Mouse (Mus musculus) limb, embryonic 14.5 days (tissue): ENCODE data around the gene Lsamp. TPM values are rescaled to one million over a fixed set of nuclear protein-coding genes. Genes with fewer than 3 reads are reported as not detected.

Source experiments
- ATAC-seq: fragments of 200-750 bp; cut with Nextera tagmentation; 2 replicates; pipeline ENCODE4 v1.8.0; 2017; ENCODE audit warnings: low read depth, moderate number of reproducible peaks, moderate TSS enrichment; ENCODE audit not compliant: low FRiP score
- DNase-seq: peaks from one replicate; pipeline ENCODE4 v3.0.0-alpha.2; 2015; ENCODE audit warnings: low spot score
- H3K27ac ChIP-seq: fragments of 300-500 bp; sonication (generic); replicated peaks from 2 replicates; pipeline ENCODE4 v1.5.1; 2014; ENCODE audit warnings: low read depth, mild to moderate bottlenecking, low read length, moderate library complexity, mixed read lengths
- H3K27me3 ChIP-seq: fragments of 300-500 bp; sonication (generic); 2 replicates; pipeline ENCODE4 v1.6.1; 2014; ENCODE audit warnings: low read length, mixed read lengths; ENCODE audit not compliant: control insufficient read depth, insufficient read depth
- H3K36me3 ChIP-seq: fragments of 300-500 bp; sonication (generic); 2 replicates; pipeline ENCODE4 v1.6.1; 2014; ENCODE audit warnings: mild to moderate bottlenecking, low read length, moderate library complexity, mixed read lengths; ENCODE audit not compliant: control insufficient read depth, insufficient read depth
- H3K4me1 ChIP-seq: fragments of 300-500 bp; sonication (generic); 2 replicates; pipeline ENCODE4 v1.6.1; 2014; ENCODE audit warnings: antibody characterized with exemption, low read length, mixed read lengths; ENCODE audit not compliant: control insufficient read depth, insufficient read depth
- H3K4me2 ChIP-seq: fragments of 300-500 bp; sonication (generic); replicated peaks from 2 replicates; pipeline ENCODE4 v1.6.1; 2014; ENCODE audit warnings: low read depth, mild to moderate bottlenecking, low read length, moderate library complexity; ENCODE audit not compliant: severe bottlenecking
- H3K4me3 ChIP-seq: fragments of 300-500 bp; sonication (generic); replicated peaks from 2 replicates; pipeline ENCODE4 v1.5.1; 2014; ENCODE audit warnings: low read length
- H3K9ac ChIP-seq: fragments of 300-500 bp; sonication (generic); 2 replicates; pipeline ENCODE4 v1.6.1; 2014; ENCODE audit warnings: mild to moderate bottlenecking, low read depth, low read length, moderate library complexity; ENCODE audit not compliant: severe bottlenecking
- H3K9me3 ChIP-seq: fragments of 300-500 bp; sonication (generic); 2 replicates; pipeline ENCODE4 v1.6.1; 2016; ENCODE audit warnings: low read length; ENCODE audit not compliant: control insufficient read depth
- POLR2A ChIP-seq: fragments of 200-500 bp; IDR thresholded peaks from 2 replicates; pipeline ENCODE4 v1.8.0; 2012; ENCODE audit warnings: inconsistent platforms, mild to moderate bottlenecking, moderate library complexity, borderline replicate concordance; ENCODE audit not compliant: insufficient read depth, insufficient read length; ENCODE audit errors: extremely low read depth
- WGBS: fragments of 180-500 bp; shearing (Covaris S2); extraction: QIAGEN DNeasy Blood & Tissue Kit; methylation state at CpG from one replicate; pipeline ENCODE4 v1.1.7; 2014; 5-methylcytosine and 5-hydroxymethylcytosine counted together
- polyA plus RNA-seq, 2 experiments: library from polyadenylated mRNA; depleted of rRNA in 1 of 2; stranded (reverse) in 1 of 2; unstranded in 1 of 2; fragments of >200 nt; fragmentation: Nextera tagmentation in 1 of 2; extraction: Ambion mirVana in 1 of 2; gene quantifications; 2 replicates each; pipeline versions ENCODE4 v1.2.1 to v1.2.3; 2012 to 2014

The Lsamp gene
- polyA plus RNA-seq, 2 experiments, result 5.3 to 11.8 TPM

DNA sequence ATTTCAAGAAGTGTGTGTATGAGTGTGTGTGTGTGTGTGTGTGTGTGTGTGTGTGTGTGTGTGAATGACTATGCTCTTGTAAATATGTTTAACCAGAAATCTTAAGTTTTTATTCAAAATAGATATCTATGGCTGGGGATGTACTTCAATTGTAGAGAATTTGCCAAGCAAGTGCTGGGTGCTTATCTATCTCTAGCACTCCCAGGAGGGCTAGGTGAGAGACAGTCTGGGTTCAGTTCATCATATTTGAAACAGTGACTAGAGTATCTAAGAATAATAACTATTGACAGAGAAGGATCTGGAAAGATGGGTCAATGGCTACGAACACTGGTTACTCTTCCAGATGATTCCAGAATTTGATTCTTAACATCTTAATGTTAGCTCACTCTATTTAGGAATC lies 2128.1 kb downstream of the Lsamp start:
- Histone ChIP-seq H3K4me2 (no peak overlapping the region), H3K4me3 (no peak overlapping the region), H3K9ac (no peak overlapping the region), H3K27ac (no peak overlapping the region), H3K9me3 (no peaks in the 10 kb centered on the region), H3K36me3 (no peaks in the 10 kb centered on the region), H3K4me1 (no peaks in the 10 kb centered on the region), H3K27me3 (no peaks in the 10 kb centered on the region)
- no peak for TF ChIP-seq POLR2A
- WGBS, result 95% methylated on average over 1 of the region's 1 CpGs
- ATAC-seq, result no peak
- no peak for DNase-seq

DNA sequence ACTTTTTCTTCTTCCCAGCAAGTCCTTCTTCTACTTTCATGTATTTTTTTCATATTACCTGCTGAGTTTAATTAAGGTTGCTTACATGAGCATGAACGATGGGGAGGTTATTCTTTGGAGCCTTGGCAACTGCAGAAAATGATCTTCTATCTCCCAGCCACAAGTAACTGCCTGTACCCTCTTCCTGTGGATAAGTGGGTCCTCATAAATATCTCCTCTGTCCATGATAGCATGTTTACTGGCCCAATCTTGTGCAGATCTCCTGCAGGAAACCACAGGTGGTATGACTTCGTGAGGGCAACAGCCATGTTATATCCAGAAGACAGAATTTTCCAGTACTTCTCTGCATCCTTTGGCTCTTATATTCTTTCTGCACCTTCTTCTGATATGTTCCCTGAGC lies 2129.1 kb downstream of the Lsamp start:
- TF ChIP-seq POLR2A, result no peak
- Histone ChIP-seq H3K9ac (no peak overlapping the region), H3K27me3 (no peaks in the 10 kb centered on the region), H3K27ac (no peak overlapping the region), H3K36me3 (no peaks in the 10 kb centered on the region), H3K9me3 (no peaks in the 10 kb centered on the region), H3K4me3 (no peak overlapping the region), H3K4me2 (no peak overlapping the region), H3K4me1 (no peaks in the 10 kb centered on the region)
- ATAC-seq (no peak), DNase-seq (no peak)
- WGBS, result 79% methylated on average over 2 of the region's 2 CpGs

DNA sequence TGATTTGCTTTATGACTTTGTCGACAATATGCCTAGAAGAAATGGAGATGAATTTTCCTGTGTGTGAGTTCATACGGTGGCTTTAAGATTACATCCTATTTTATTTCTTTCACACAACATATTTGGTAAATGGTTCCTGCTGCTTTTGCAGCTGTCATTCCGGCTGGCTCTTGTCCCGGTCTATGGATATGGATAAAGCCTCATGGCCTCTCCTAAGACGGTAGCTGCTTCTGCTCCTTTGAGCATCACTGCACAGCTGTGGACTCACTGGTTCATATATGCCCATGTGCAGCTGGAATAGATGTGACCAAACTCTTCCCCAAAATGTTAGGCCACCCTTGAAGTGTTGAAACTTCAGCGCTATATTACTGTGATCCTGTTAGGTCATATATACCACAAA lies 2137.6 kb downstream of the Lsamp start:
- H3K27me3 ChIP-seq, result no peaks in the 10 kb centered on the region
- DNase-seq (peak; percentile 15), ATAC-seq (peak; percentile 84)
- H3K4me3 ChIP-seq, result no peak overlapping the region
- H3K9me3 ChIP-seq, result no peaks in the 10 kb centered on the region
- no peaks in the 10 kb centered on the region for H3K4me1 ChIP-seq
- no peak overlapping the region for H3K9ac ChIP-seq
- no peaks in the 10 kb centered on the region for H3K36me3 ChIP-seq
- no peak overlapping the region for H3K4me2 ChIP-seq
- H3K27ac ChIP-seq, result no peak overlapping the region
- no peak for TF ChIP-seq POLR2A
- 86% methylated on average over 6 of the region's 6 CpGs for WGBS

DNA sequence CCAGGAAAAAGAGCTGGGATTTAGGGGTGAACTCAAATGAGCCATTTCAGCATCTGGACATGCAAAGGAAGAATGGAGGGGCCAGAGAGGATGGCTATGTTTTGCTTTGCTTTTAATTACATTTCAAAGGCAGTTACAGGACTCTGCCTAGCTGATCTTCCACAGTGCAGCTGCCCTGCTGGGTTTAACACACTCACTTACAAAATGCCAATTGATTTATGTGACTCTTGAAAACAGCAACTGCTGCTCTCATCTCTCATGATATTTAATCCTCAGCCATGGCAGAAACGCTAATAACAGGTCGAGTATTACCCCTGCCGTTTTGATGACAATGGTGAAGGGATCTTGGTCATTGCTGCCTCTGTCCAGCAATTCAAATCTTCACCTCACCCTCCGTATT lies 2139.7 kb downstream of the Lsamp start:
- H3K4me2 ChIP-seq, result no peak overlapping the region
- H3K27me3 ChIP-seq, result no peaks in the 10 kb centered on the region
- no peaks in the 10 kb centered on the region for H3K4me1 ChIP-seq
- no peak overlapping the region for H3K4me3 ChIP-seq
- no peak overlapping the region for H3K9ac ChIP-seq
- no peak for TF ChIP-seq POLR2A
- H3K9me3 ChIP-seq, result no peaks in the 10 kb centered on the region
- WGBS, result 38% methylated on average over 4 of the region's 4 CpGs
- H3K36me3 ChIP-seq, result no peaks in the 10 kb centered on the region
- ATAC-seq (peak; percentile 57), DNase-seq (peak; percentile 31)
- H3K27ac ChIP-seq, result no peak overlapping the region

DNA sequence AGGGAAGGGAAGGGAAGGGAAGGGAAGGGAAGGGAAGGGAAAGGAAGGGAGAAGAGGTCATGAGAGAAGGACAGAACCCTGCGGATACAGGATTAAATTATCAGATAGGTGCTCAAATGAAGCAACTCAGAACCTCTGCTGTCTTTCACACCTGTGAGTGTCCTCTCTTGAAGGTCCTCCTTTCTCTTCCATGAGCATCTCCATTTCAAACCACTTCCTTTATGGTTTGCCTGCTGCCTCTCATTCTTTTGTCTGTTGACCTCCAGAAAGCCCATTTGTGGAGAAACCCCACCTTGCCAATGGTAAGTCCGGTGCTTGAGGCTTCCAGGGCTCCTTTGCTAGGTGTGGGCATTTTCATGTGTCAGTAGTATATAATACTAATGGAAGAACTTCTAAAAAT lies 2141.9 kb downstream of the Lsamp start:
- Histone ChIP-seq H3K27ac (no peak overlapping the region), H3K9ac (no peak overlapping the region), H3K4me1 (no peaks in the 10 kb centered on the region), H3K4me3 (no peak overlapping the region), H3K4me2 (no peak overlapping the region), H3K27me3 (no peaks in the 10 kb centered on the region), H3K9me3 (no peaks in the 10 kb centered on the region), H3K36me3 (no peaks in the 10 kb centered on the region)
- ATAC-seq (no peak), DNase-seq (no peak)
- no peak for TF ChIP-seq POLR2A
- 85% methylated on average over 2 of the region's 2 CpGs for WGBS

DNA sequence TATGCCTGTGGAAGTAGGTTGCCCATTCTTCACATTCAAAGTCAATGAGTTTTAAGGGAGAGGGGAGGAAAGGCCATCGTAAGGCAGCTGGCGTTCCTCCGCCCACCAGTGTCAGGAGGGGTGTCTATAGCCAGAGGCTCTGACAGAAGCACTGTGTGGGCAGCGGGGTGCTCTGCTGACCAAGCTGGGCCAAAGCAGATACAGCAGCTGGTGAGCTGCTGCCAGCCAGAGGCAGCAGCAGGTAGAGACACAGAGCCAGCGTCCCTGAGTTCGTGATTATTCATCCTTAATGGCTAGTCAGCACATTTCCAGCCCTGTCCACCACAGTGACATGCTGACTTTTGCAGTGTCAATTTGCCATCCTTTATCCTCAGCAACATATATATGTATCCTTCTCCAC lies 2163.0 kb downstream of the Lsamp start:
- ATAC-seq (no peak), DNase-seq (no peak)
- Histone ChIP-seq H3K27ac (no peak overlapping the region), H3K9ac (no peak overlapping the region), H3K27me3 (no peaks in the 10 kb centered on the region), H3K36me3 (no peaks in the 10 kb centered on the region), H3K4me2 (no peak overlapping the region), H3K4me3 (no peak overlapping the region), H3K4me1 (0 out of 2 replicates have a peak, but pooled peaks cover 3% of the 10 kb centered on the region), H3K9me3 (no peaks in the 10 kb centered on the region)
- 72% methylated on average over 6 of the region's 6 CpGs for WGBS
- TF ChIP-seq POLR2A, result no peak
